8 mouse cellular contexts compared by ENCODE assay signal in genomic region chr4:156108606-156109546, GRCm38 (mm10). TPM values are rescaled to one million over a fixed set of nuclear protein-coding genes. Genes with fewer than 3 reads are reported as not detected.
DNase-seq lines count a peak whose midpoint lies in the region; ATAC-seq and TF ChIP-seq lines count a peak whose summit lies in the region.

No protein-coding gene starts in this region.

- WGBS in cerebellum, adult 2 months = 30% methylated on average over 13 of the region's 13 CpGs
- WGBS in forebrain, embryonic 15.5 days = 32% methylated on average over 13 of the region's 13 CpGs
- WGBS in hindbrain, embryonic 15.5 days = 33% methylated on average over 13 of the region's 13 CpGs
- 22% methylated on average over 13 of the region's 13 CpGs for WGBS in limb, embryonic 15.5 days
- WGBS in midbrain, embryonic 15.5 days = 31% methylated on average over 13 of the region's 13 CpGs

- H3K27ac ChIP-seq in cerebellum, adult 2 months (ENCODE audit: insufficient read depth, low read length) = 0 out of 2 replicates have a peak overlapping the region, but pooled peaks have one; percentile 25
- peak overlapping the region; percentile 77 for H3K27ac ChIP-seq in forebrain, embryonic 15.5 days (replicated peaks)
- peak overlapping the region; percentile 86 for H3K27ac ChIP-seq in hindbrain, embryonic 15.5 days (replicated peaks)
- peak overlapping the region; percentile 93 for H3K27ac ChIP-seq in limb, embryonic 15.5 days
- peak overlapping the region; percentile 78 for H3K27ac ChIP-seq in midbrain, embryonic 15.5 days

- TF ChIP-seq POLR2A in cerebellum, adult 2 months (IDR thresholded peaks at IDR 0.05; ENCODE audit: borderline replicate concordance, insufficient read depth, low read length) = no peak

- H3K4me2 ChIP-seq in forebrain, embryonic 15.5 days (replicated peaks) = peak overlapping the region; percentile 60
- H3K4me2 ChIP-seq in hindbrain, embryonic 15.5 days = peak overlapping the region; percentile 86
- peak overlapping the region; percentile 68 for H3K4me2 ChIP-seq in limb, embryonic 15.5 days
- peak overlapping the region; percentile 73 for H3K4me2 ChIP-seq in midbrain, embryonic 15.5 days

- H3K9ac ChIP-seq in forebrain, embryonic 15.5 days (replicated peaks) = peak overlapping the region; percentile 64
- H3K9ac ChIP-seq in hindbrain, embryonic 15.5 days = peak overlapping the region; percentile 68
- peak overlapping the region; percentile 51 for H3K9ac ChIP-seq in limb, embryonic 15.5 days
- H3K9ac ChIP-seq in midbrain, embryonic 15.5 days = peak overlapping the region; percentile 46

- H3K27me3 ChIP-seq in cerebellum, adult 2 months (ENCODE audit: control insufficient read depth, insufficient read depth, low read length) = no peaks in the 10 kb centered on the region
- H3K27me3 ChIP-seq in forebrain, embryonic 15.5 days = no peaks in the 10 kb centered on the region
- no peaks in the 10 kb centered on the region for H3K27me3 ChIP-seq in hindbrain, embryonic 15.5 days
- H3K27me3 ChIP-seq in limb, embryonic 15.5 days = no peaks in the 10 kb centered on the region
- H3K27me3 ChIP-seq in midbrain, embryonic 15.5 days (replicated peaks) = no peaks in the 10 kb centered on the region

- no peak; the same call in 1 of the 2 replicates for ATAC-seq in forebrain, embryonic 15.5 days (replicated peaks)
- no peak for ATAC-seq in hindbrain, embryonic 15.5 days (ENCODE audit: low FRiP score, low read depth)
- peak; percentile 48; the same call in 1 of the 2 replicates for ATAC-seq in limb, embryonic 15.5 days (ENCODE audit: insufficient number of reproducible peaks, low FRiP score, low TSS enrichment, low read depth)
- no peak; the same call in 1 of the 2 replicates for ATAC-seq in midbrain, embryonic 15.5 days (replicated peaks)

- no peaks in the 10 kb centered on the region for H3K4me1 ChIP-seq in cerebellum, adult 2 months (ENCODE audit: control insufficient read depth, insufficient read depth, low read length)
- H3K4me1 ChIP-seq in forebrain, embryonic 15.5 days = peaks cover 13% of the 10 kb centered on the region
- peaks cover 15% of the 10 kb centered on the region for H3K4me1 ChIP-seq in hindbrain, embryonic 15.5 days (replicated peaks)
- H3K4me1 ChIP-seq in limb, embryonic 15.5 days = peaks cover 12% of the 10 kb centered on the region
- H3K4me1 ChIP-seq in midbrain, embryonic 15.5 days = peaks cover 14% of the 10 kb centered on the region

- no peaks in the 10 kb centered on the region for H3K36me3 ChIP-seq in forebrain, embryonic 15.5 days
- H3K36me3 ChIP-seq in hindbrain, embryonic 15.5 days = no peaks in the 10 kb centered on the region
- no peaks in the 10 kb centered on the region for H3K36me3 ChIP-seq in limb, embryonic 15.5 days
- no peaks in the 10 kb centered on the region for H3K36me3 ChIP-seq in midbrain, embryonic 15.5 days (replicated peaks)

- no peaks in the 10 kb centered on the region for H3K9me3 ChIP-seq in forebrain, embryonic 15.5 days
- H3K9me3 ChIP-seq in hindbrain, embryonic 15.5 days = no peaks in the 10 kb centered on the region
- H3K9me3 ChIP-seq in limb, embryonic 15.5 days = no peaks in the 10 kb centered on the region
- no peaks in the 10 kb centered on the region for H3K9me3 ChIP-seq in midbrain, embryonic 15.5 days

- DNase-seq in ovary, adult 18-20 months (ENCODE audit: low spot score) = peak; percentile 53
- DNase-seq in ovary, postnatal 10 days (ENCODE audit: low spot score) = no peak
- DNase-seq in cerebellum, adult 2 months = peak; percentile 43 to 51
- DNase-seq in telencephalon, adult 2 months (ENCODE audit: low read depth, low spot score) = peak; percentile 16

- peak overlapping the region; percentile 53 for H3K4me3 ChIP-seq in cerebellum, adult 2 months (replicated peaks; ENCODE audit: insufficient read depth, low read depth, low read length)
- H3K4me3 ChIP-seq in forebrain, embryonic 15.5 days = peak overlapping the region; percentile 56
- peak overlapping the region; percentile 75 for H3K4me3 ChIP-seq in hindbrain, embryonic 15.5 days
- H3K4me3 ChIP-seq in limb, embryonic 15.5 days = peak overlapping the region; percentile 87
- peak overlapping the region; percentile 86 for H3K4me3 ChIP-seq in midbrain, embryonic 15.5 days

- no peak for TF ChIP-seq CTCF in cerebellum, adult 2 months (IDR thresholded peaks at IDR 0.05; ENCODE audit: borderline replicate concordance, insufficient read depth, low read depth, low read length)

RNA-seq across cellular contexts. Expression of gene 9430015G10Rik, which starts 0.9 kb away (rescaled TPM):
- 32.6 and 34.3 TPM in 2 replicates for polyA plus RNA-seq in cerebellum, adult 2 months (2012; rRNA removed)
- polyA plus RNA-seq in forebrain, embryonic 15.5 days (2015; fragmentation: Nextera tagmentation; extraction: Ambion mirVana) = 40.2 and 41.0 TPM in 2 replicates
- 30.0 and 32.6 TPM in 2 replicates for polyA plus RNA-seq in hindbrain, embryonic 15.5 days (2015; fragmentation: Nextera tagmentation; extraction: Ambion mirVana)
- polyA plus RNA-seq in limb, embryonic 15.5 days (2015; fragmentation: Nextera tagmentation; extraction: Ambion mirVana) = 29.9 and 31.8 TPM in 2 replicates
- polyA plus RNA-seq in midbrain, embryonic 15.5 days (2015; fragmentation: Nextera tagmentation; extraction: Ambion mirVana) = 37.6 TPM in 2 replicates

RNA-seq across cellular contexts. Expression of gene Rnf223, which starts 21.4 kb away (rescaled TPM):
- 2.0 and 2.1 TPM in 2 replicates for polyA plus RNA-seq in cerebellum, adult 2 months (2012; rRNA removed)
- polyA plus RNA-seq in forebrain, embryonic 15.5 days (2015; fragmentation: Nextera tagmentation; extraction: Ambion mirVana) = 0.46 and 0.72 TPM in 2 replicates
- 0.43 and 0.53 TPM in 2 replicates for polyA plus RNA-seq in hindbrain, embryonic 15.5 days (2015; fragmentation: Nextera tagmentation; extraction: Ambion mirVana)
- polyA plus RNA-seq in limb, embryonic 15.5 days (2015; fragmentation: Nextera tagmentation; extraction: Ambion mirVana) = 1.0 and 1.2 TPM in 2 replicates
- 0.62 and 0.83 TPM in 2 replicates for polyA plus RNA-seq in midbrain, embryonic 15.5 days (2015; fragmentation: Nextera tagmentation; extraction: Ambion mirVana)

RNA-seq across cellular contexts. Expression of gene Ttll10, which starts 49.7 kb away (rescaled TPM):
- 0.11 and 0.32 TPM in 2 replicates for polyA plus RNA-seq in cerebellum, adult 2 months (2012; rRNA removed)
- not detected in 2 replicates for polyA plus RNA-seq in forebrain, embryonic 15.5 days (2015; fragmentation: Nextera tagmentation; extraction: Ambion mirVana)
- polyA plus RNA-seq in hindbrain, embryonic 15.5 days (2015; fragmentation: Nextera tagmentation; extraction: Ambion mirVana) = not detected in 2 replicates
- 2.5 and 3.1 TPM in 2 replicates for polyA plus RNA-seq in limb, embryonic 15.5 days (2015; fragmentation: Nextera tagmentation; extraction: Ambion mirVana)
- not detected in 2 replicates for polyA plus RNA-seq in midbrain, embryonic 15.5 days (2015; fragmentation: Nextera tagmentation; extraction: Ambion mirVana)

Comparison
In these comparisons a context has a peak if more than half of its experiments do, and no peak if none do; other contexts are left out.
1. H3K27ac ChIP-seq: peak in every context shown above with its lines; median percentile 93 in limb, embryonic 15.5 days; 86 in hindbrain, embryonic 15.5 days; 78 in midbrain, embryonic 15.5 days; 77 in forebrain, embryonic 15.5 days; 25 in cerebellum, adult 2 months.